Mouse (Mus musculus) embryo, embryonic 9.5 days (tissue): ENCODE measurements around the gene Sgcd.
A peak's percentile ranks its signal among the peaks of the same experiment; 100 is the strongest.

Source experiments
- DNase-seq: peaks from one replicate; pipeline ENCODE4 v3.0.0-alpha.2; 2017; ENCODE audit errors: extremely low spot score

Gene Sgcd

GRCm38 (mm10) chr11:47294741-47295140, 694.0 kb downstream of the Sgcd start:
- no peak for DNase-seq

GRCm38 (mm10) chr11:47276586-47276985, 712.2 kb downstream of the Sgcd start:
- no peak for DNase-seq

GRCm38 (mm10) chr11:47268556-47268955, 720.2 kb downstream of the Sgcd start:
- DNase-seq, result no peak

- DNase-seq, result no peak
Observed at GRCm38 (mm10) chr11:47264267-47264984, 724.3 kb downstream of the Sgcd start.

GRCm38 (mm10) chr11:47250301-47250700, 738.5 kb downstream of the Sgcd start:
- DNase-seq, result no peak

- DNase-seq, result no peak
Observed at GRCm38 (mm10) chr11:47248345-47248893, 740.4 kb downstream of the Sgcd start.

- DNase-seq, result no peak
Observed at GRCm38 (mm10) chr11:47247703-47248344, 740.9 kb downstream of the Sgcd start.

- DNase-seq, result no peak
Observed at GRCm38 (mm10) chr11:47242401-47242800, 746.4 kb downstream of the Sgcd start.

- no peak for DNase-seq
Observed at GRCm38 (mm10) chr11:47228222-47228621, 760.5 kb downstream of the Sgcd start.

GRCm38 (mm10) chr11:47224148-47224547, 764.6 kb downstream of the Sgcd start:
- DNase-seq, result no peak

- DNase-seq, result no peak
Observed at GRCm38 (mm10) chr11:47211531-47211930, 777.2 kb downstream of the Sgcd start.

GRCm38 (mm10) chr11:47206461-47206860, 782.3 kb downstream of the Sgcd start:
- no peak for DNase-seq

- no peak for DNase-seq
Observed at GRCm38 (mm10) chr11:47199106-47199505, 789.7 kb downstream of the Sgcd start.

- no peak for DNase-seq
Observed at GRCm38 (mm10) chr11:47188556-47188955, 800.2 kb downstream of the Sgcd start.

- DNase-seq, result no peak
Observed at GRCm38 (mm10) chr11:47174977-47175376, 813.8 kb downstream of the Sgcd start.

- DNase-seq, result no peak
Observed at GRCm38 (mm10) chr11:47170926-47171625, 817.7 kb downstream of the Sgcd start.

- no peak for DNase-seq
Observed at GRCm38 (mm10) chr11:47167376-47167775, 821.4 kb downstream of the Sgcd start.

- no peak for DNase-seq
Observed at GRCm38 (mm10) chr11:47158089-47158488, 830.7 kb downstream of the Sgcd start.

GRCm38 (mm10) chr11:47156730-47157693, 831.8 kb downstream of the Sgcd start:
- DNase-seq, result peak; percentile 6

- DNase-seq, result no peak
Observed at GRCm38 (mm10) chr11:47154837-47155430, 833.8 kb downstream of the Sgcd start.

- no peak for DNase-seq
Observed at GRCm38 (mm10) chr11:47149607-47150006, 839.2 kb downstream of the Sgcd start.
